Mouse (Mus musculus) embryo, embryonic 10 days (tissue): ENCODE results near the gene C1qtnf7.
A peak's percentile ranks its signal among the peaks of the same experiment; 100 is the strongest.

Experiments used
- DNase-seq: peaks from one replicate; pipeline ENCODE4 v3.0.0-alpha.2; 2015; ENCODE audit warnings: low spot score

The C1qtnf7 gene

DNA sequence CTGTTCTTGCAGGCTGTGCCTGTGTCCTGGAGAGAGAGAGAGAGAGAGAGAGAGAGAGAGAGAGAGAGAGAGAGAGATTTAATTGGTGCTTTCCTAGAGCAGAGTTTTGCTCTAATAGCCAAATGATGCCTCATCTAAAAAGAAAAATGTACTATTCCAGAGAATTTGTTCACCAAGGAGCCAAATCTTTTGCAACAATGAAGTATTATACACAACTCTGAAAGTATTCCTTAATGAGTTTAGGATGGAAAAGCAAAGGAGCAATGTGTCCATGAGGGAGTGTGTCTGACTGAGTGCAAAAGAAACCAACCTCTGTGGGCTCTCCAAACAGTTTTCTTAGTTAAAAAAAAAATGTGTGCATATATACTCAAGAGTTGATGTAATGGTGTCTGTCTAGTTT is 24.5 kb downstream of the C1qtnf7 start:
- no peak for DNase-seq

DNA sequence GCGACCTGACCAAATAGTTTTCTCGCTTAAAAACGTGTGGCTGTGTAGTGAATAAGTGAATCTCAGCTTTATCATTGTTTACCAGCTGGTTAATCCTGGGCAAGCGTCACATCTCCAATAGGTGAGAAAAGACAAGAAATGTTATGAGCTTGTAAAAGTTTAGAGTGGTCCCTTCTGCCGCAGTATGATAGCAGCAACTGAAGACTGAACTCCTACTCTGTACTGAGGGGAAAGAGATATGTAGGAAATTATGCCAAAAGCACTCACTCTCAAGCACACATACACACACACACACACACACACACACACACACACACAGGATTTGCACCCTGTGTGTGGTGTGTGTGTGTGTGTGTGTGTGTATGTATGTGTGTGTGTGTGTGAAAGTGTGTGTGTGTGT is 26.2 kb downstream of the C1qtnf7 start:
- DNase-seq: no peak

DNA sequence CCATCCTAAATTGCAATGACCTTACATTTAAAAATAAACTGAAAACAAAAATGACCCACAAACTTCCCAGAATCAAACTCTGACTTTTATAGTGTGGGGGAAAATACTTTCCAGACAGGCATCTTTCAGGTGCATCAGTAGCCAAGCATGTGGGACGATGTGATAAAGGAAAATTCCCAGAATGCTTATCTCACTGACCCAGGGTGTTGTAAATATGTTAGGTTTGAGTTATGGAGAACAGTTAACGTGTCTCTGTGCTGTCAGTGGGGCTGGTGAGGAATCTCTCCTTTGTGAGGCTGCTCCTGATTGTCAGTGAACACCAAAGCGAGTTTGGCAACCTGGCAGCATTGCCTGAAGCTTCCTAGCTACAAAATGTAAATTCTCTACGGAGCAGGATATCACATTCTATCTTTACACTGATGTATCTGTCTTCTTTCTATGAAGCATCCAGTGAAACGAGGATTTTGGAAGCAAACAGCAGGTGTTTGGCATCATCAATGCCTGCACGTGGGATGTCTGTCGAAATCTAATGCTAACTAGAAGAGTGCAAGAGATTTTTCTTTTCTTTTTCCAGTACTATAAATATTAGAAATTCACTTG is 27.0 kb downstream of the C1qtnf7 start:
- DNase-seq: no peak

DNA sequence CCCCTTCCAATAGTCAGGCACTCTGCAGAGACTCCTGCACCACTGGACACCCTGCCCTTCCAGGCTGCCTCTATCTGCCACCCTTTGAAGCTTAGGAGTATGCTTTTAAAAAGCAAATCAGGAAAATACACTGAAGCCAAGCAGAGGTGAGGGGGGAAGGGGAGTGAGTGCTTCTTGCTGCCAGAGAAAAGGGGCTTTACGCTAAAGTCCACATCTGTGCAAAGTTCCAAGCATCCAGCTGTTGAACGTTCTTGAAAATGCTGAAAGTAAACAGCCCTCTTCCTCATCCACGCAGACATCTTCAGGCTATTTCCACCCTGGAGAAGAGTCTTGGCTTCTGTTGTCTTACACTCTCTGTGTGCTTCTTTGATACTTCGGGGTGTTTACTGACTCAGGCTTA is 34.6 kb downstream of the C1qtnf7 start:
- no peak for DNase-seq

DNA sequence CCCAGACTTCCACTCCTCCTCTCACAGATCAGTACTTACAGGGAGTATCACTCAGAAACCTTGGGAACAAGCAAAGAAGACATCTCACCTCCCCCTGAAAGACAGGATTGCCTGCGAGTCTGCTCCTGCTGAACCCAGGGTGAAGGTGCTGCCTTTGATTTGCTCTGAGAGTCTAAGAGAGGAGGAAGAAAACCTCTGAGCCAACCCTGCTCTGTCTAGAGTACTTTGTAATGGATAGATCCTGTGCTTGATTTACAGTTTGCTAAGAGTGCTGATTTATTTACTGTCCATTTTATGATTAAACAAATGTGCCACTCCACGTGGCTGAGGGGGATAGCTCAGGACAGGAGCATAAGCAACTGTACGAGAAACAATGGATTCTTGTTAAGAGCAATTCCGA is 35.1 kb downstream of the C1qtnf7 start:
- DNase-seq: no peak

DNA sequence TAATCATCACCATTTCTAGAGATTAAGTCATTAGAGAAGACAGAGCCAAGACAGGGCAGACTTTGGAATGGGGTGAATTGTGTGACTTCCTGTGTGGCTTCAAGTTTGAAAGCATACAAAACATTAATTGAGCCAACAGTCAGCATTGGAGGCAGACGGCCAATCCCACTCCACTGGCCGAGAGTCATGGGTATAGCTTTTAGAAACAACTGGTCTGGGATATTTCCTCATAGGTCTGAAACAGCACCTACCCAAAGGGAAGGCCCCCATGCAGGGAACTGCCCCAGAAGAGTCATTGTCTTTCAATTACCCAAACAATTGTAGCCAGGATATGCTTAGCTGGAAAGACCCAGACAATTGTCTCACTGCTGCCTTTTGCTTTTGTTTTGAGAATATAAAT is 39.5 kb downstream of the C1qtnf7 start:
- DNase-seq: no peak

DNA sequence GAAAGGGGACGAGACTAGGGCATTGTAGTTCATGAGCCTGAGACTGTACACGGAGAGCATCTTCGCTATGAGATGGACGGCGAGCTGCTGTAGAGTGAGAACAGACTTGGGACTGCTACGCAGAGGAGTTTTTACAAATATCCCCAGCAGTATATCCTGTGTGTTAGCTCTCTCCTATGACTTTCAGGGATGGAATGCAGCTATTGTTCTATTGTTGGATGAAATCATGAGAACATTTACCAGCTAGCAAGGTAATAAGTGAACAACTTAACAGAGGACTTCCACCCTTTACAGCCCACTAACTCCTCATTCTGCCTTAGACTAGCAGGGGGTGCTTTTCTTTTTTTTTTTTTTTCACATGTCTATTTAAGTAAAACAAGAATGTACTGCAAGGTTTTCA is 40.1 kb downstream of the C1qtnf7 start:
- DNase-seq: no peak

DNA sequence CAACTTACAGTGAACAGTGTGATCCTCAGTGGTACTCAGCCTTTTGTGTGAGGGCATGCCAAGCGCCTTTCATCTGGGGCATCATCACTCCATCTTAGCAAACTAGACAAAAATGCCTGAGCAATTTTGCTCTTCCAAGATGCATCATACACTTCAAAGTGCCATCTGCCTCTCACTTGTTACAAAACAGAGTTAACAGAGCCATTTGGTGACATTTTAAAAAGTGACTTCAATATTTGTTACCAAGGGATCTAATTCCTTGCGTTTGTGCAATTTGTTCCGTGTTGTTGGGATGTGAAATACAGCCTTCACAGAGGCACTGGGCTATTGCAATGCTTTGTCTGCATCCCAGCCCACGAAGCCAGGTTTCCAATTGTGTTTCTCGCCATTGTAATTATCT is 42.1 kb downstream of the C1qtnf7 start:
- DNase-seq: no peak

DNA sequence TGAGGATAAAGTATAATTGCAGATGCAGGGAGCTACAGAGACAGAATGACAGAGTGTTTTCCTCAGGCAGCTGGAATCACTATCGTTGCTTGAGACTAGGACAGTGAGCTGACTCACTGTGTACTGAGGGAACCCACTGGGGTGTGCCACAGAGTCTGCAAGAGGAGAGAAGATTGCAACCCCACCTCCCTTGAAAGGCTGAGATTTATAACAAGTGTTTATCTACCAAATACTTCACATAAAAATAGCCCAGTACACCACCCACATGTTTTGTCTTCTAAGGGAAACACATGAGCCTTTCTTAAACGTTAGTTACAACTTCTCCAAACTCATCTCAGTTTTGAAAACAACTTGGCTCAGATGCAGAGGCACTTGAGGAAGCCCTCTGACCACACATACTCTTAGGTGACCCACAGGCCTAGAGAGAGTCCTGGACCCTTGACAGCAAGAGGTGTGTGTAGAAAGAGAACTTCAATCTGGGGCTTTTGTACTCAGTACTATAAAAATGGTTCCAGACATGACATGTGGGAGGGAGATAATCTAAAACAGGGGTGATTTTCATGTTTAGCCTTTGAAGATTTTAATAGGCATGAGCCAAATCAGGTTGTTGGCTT is 46.4 kb downstream of the C1qtnf7 start:
- DNase-seq: no peak

DNA sequence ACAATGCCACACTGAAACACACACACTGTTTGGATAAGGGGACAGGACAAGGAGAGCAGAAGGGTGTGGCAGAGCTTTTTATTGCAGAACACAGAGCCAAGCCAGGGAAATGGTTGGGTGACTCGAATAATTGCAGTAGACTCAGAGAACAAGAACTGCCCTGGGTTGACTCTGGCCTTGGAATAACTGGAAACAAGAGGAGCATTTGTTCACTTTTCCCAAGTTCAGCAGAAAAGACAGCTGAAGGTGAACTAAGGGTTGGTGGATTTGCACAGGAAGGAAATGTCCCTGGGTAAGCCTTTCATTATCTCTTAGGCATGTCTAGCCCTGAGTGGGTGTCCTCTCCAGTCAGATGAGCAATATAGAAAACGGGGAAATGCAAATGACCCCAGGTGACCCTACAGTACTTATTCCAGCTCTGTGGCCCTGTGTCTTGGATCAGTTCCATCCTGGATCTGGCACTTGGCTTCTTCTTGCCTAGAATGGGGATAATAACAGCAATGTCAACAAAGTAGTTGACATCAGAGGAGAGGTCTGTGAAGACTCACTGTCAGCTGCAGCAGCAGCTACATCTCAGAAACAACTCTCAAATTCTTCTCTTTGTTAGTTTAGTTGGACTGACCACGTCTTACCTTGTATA is 54.5 kb downstream of the C1qtnf7 start:
- DNase-seq: no peak

DNA sequence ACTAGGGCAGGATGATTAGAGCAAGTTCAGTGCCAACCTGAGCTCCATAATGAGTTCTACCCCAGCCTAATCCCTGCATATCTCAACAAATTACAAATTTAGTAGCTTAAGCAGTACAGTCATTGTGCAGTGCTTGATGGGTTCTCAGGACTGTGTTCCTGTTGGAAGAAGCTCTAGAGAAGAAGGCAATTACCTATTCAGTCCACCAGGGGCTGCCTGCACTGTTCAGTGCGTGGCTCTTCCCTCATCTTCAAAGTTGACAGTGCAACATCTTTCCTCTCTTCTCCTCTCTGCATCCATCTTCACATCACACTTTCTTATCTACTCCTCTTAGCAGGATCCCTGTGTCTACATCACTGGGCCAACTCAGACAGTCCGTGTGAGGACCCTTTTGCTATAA is 67.5 kb downstream of the C1qtnf7 start:
- DNase-seq: peak; percentile 53

DNA sequence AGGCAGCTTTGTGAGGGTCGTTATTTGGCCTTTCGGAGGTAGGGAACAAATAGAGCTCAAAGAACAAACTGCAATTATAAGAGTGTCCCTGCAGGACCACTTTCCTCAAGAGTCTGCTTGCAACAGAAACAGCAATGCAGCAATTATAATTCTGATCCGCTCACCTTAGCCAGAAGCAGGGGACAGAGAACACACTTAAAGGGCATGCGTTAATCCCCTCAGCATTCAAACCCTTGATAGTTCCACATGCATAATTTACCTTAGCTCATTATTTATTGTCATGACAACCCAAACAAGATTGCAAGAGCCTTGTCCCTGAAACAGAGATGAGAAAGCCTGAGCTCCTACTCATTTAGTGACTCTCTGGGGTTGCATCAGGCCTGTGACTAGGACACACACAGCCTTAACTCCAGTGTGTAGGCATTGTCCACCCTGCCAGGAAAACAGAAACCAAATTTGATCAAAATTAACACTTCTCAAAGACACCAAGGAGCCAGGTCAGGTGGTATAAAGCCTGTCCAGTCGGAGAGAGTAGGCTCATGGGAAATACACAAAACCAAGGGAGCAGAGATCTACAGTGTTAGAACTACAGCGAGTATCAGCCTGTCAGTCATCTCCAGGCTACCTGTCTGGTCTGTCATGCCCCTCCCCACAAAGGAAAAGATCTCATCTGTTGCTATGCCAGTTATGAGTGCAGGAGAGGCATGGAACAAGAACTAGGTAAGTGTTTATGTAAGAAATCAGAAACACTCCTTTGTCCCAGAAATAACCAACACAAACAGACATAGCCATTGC is 68.2 kb downstream of the C1qtnf7 start:
- no peak for DNase-seq

DNA sequence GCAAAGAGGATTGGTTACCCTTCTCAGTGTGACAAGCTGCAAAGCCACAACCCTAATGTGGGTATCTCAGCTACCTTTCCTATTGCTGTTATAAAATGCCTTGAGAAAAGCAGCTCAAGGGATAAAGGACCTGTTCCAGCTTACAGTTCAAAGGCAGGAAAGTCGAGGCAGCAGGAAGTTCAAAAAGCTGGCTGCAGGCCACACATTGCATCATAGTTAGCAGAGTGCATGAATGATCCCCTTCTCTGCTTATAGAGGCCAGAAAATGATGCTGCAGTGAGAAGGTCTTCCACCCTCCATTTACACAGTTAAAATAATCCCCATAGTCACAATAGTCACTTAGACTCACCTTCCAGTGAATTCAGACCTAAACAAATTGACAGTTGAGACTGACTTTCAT is 69.1 kb downstream of the C1qtnf7 start:
- DNase-seq: no peak

DNA sequence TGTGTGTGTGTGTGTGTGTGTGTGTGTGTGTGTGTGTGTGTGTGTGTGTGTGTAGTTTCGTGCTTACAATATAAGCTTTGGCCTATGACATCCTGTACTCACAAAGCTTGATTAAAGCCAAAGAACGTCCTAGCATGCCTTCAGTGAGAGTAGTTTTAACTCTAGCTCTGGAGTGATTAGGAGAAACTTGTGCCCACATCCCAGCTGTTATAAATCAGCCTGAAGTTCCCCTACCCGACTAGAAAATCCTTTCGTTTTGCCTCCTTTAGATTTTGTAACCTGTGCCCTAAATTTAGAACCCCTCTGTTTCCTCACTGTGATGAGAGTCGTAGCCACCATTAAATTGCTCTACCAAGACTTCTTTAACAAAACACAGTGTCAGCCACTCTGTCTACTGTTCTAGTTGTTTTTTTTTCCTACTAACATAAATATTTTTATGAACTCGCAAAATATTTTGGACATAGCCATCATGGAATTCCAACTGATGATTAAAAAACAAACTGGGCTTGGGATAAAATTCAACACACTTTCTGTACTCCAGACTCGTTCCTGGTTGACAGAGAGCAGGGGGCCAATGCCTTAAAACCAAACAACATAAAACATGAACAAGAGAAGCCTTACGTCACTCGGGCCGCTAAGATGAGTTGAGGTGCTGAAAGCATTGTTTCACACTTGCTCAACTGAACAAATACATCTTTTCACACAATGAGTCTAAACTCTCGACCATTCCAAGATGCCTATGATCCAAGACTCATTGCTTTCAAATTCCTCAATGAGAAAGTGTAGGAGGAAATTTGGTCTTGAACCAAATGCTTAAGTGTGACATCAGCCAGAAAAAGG is 70.3 kb downstream of the C1qtnf7 start:
- DNase-seq: no peak

DNA sequence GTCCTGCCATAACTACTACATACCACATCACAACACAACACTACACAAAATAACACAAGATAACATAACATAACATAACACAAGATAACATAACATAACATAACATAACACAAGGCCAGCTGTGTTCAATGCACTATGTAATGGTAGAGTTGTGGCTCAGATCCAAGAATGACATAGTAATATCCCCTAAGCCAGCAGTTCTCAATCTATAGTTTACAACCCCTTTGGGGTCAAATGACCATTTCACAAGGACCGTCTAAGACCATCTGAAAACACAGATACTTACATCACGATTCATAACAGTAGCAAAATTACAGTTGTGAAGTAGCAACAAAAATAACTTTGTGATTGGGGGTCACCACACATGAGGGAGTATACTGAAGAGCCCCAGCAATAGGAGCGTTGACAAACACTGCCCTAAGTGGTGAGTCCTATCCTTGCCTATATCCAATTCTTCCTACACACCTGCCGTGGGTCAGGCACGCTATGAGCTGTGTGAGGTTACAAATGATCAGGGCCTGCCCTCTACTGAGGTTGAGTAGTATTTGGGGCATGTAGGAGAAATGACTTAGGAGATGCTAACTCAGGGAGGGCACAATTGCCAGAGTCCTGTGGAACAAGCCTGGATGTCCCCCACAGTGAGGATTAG is 73.6 kb downstream of the C1qtnf7 start:
- no peak for DNase-seq

DNA sequence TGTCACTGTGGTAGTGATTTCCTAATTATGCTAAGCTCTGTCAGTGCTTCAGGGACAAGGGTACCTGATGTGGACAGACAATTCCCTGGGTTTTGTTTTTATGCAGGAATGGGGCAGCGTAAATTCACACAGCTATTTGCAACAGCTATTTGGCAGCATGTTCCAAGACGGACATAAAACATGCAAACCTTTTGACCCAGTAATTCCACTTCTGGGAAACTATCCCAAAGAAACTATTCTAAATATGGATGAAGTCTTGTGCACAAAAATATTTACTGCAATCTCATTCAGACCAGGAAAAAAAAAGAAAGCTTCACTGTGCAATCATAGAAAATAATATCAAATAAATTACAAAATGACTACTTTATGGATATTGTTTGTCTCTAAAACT is 74.1 kb downstream of the C1qtnf7 start:
- DNase-seq: no peak

DNA sequence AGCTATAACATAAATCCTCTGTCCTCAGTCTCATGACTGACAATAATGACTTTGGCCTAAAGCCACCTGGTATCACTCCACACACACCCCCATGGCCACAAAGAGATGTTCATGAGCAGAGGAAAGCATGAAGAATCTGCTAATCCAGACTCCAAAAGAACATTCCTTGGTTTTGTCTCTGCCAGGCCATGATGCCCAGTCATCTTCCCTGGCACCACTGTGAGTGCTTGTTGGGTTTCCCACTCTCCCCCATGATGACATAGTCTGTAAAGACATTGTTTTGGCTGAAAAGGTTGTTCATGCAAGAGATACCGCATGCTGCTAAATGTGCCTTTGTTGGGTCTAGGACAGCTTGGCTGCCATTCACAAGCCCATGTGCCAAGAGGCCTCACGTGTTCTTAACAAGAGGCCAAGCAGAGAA is 75.0 kb downstream of the C1qtnf7 start:
- DNase-seq: no peak

DNA sequence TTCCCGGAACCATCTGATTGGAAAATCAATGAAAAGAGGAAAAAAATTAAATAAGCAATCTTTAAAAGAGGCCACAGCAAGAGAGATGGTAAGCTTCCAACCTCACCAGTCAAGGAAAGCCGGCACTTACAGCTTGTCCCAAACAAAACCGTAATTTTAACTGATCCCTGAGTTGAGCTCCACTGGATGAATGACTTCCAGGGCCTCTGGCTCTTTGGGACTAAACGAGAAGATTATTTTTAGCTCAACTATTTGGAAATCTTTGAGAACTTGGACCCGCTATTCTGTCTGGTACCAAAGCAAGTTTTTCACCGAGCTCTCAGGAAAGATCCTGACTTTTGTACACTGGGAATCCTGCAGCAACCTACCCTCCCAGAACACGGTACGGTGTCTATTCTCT is 86.3 kb downstream of the C1qtnf7 start:
- no peak for DNase-seq

DNA sequence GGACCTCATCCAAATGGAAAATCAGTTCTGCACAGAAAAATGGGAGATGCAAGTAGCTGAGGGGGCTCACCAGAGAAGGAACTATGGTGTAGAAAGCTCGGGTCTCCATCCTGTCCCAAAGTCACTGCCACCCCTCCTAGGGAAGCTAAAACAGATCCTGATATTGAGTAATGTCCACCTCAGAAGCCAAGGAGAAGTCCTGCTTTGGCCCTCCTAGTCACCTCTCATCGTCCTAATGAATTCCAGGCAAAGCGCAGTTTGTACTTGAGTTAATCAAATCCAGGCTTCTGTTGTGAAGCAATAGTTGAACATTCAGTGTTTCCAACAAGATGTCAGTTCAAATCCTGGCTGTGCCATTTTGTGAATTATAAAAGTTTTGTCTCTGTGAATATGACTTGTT is 87.2 kb downstream of the C1qtnf7 start:
- DNase-seq: no peak

DNA sequence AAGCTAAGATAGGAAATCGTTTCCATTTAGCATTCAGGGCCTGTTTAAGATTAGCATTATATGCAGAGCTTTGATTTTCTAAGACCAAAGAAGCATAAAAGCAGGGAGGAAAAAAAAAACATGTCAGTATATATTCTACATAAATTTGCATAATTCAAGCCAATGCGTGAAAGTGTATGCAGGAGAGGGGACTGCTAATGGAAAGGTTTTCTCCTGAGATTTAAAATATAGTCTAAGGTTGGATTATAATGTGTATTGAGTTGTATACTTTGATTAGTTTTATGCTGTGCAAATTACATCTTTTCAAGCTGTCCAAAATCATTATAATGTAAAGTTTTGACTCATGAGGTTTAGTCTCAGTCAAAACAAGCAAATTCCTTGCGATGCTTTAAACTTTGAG is 88.2 kb downstream of the C1qtnf7 start:
- DNase-seq: no peak

DNA sequence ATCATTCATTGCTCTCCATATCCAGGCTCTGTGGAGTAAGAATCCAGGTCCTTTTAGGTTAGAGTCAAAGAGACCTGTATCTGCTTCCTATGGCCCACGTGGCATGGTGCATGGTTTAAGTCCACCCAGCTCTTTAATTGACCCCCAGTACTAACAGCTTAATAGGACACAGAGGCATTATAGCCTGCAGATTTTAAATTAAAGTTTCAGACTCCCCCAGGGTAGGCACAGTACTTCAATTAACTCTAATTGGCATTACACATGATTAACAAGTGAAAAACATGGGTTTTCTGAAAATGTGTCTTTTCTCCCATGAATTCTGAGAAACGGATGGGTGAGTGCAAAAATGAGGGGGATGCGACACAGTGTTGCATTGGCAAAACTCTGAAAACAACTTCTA is 92.7 kb downstream of the C1qtnf7 start:
- DNase-seq: no peak

DNA sequence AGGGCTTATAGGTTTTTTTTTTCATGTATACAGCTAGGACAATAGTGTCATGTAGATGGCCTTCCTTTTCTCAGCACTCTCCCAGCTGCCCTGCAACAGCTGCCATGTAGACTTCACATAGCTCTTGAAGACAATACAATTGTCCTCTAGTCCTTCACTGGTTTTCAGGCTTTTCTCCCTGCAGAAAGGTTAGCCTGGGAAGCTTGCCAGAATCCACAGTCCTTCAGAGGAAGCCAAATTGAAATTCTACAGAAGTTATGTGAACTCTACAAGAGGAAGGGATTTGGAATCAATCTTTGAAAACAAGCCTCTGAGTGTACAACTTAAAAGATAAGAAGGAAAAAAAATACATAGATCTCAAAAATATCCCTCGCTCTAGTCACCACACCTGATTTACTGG is 94.4 kb downstream of the C1qtnf7 start:
- DNase-seq: no peak
